Comparison of ENCODE assay signal across 17 mouse cellular contexts in genomic region chr4:131298011-131298674, GRCm38 (mm10).
DNase-seq lines count a peak whose midpoint lies in the region; ATAC-seq and TF ChIP-seq lines count a peak whose summit lies in the region.
"Had no signal": no experiment of that assay in that cellular context is flagged by ENCODE, and none has a peak within 500 bp of the region (broad histone marks: within the 10 kb centered on the region; RNA-seq: fewer than 3 reads in every experiment).

No protein-coding gene starts in this region.

- TF ChIP-seq POLR2A in lung, adult 2 months (IDR thresholded peaks at IDR 0.05; ENCODE audit: borderline replicate concordance, extremely low read depth, low read depth, low read length), result no peak

- peak overlapping the region; percentile 48 for H3K27ac ChIP-seq in gastrocnemius, adult 2 months
- H3K27ac ChIP-seq: layer of hippocampus, adult 2 months; limb, embryonic 15.5 days; neural tube, embryonic 13.5 days had no signal

- TF ChIP-seq CTCF in gastrocnemius, adult 2 months (IDR thresholded peaks at IDR 0.05), result no peak
- no peak for TF ChIP-seq CTCF in lung, adult 2 months (IDR thresholded peaks at IDR 0.05; ENCODE audit: insufficient read depth, low read length)

- intact Hi-C loops in gastrocnemius, adult 2 months (cut with DNase I), result no loop called here

- no peak for DNase-seq in gastrocnemius, adult 2 months
- DNase-seq in gastrocnemius, adult 8-10 months (ENCODE audit: low spot score in 2 of 2), result no peak
- no peak for DNase-seq in lung, adult 2 months
- no peak for DNase-seq in lung, postnatal 10 days
- DNase-seq in kidney, adult 9 months, result peak; percentile 55
- DNase-seq in testis, postnatal 14 days (ENCODE audit: low spot score), result no peak
- DNase-seq in layer of hippocampus, adult 9-11 months, result no peak
- DNase-seq: B cell, adult 2 months; cerebellum, adult 9-10 months; forebrain, postnatal 0 days; gastrocnemius, postnatal 10 days; liver, postnatal 0 days had no signal

- H3K4me3 ChIP-seq in gastrocnemius, adult 2 months, result peak overlapping the region; percentile 53
- H3K4me3 ChIP-seq in lung, adult 2 months (replicated peaks; ENCODE audit: extremely low read depth, low read depth, low read length), result peak overlapping the region; percentile 28
- H3K4me3 ChIP-seq: erythroblast, embryonic 14.5 days; layer of hippocampus, adult 2 months; limb, embryonic 15.5 days; neural tube, embryonic 13.5 days had no signal

- WGBS in lung, adult 2 months, result 49% methylated on average over 14 of the region's 14 CpGs

- ATAC-seq in megakaryocyte progenitor cell, adult 5-6 weeks (replicated peaks; ENCODE audit: poor library complexity), result peak; percentile 83
- ATAC-seq: forebrain, postnatal 0 days; liver, postnatal 0 days had no signal

- H3K4me1 ChIP-seq in lung, adult 2 months (ENCODE audit: control insufficient read depth, insufficient read depth, low read length), result no peaks in the 10 kb centered on the region
